Mouse (Mus musculus) skeletal muscle tissue, adult 2 months (tissue): ENCODE results near the gene Hao1.

Experiments
- DNase-seq: peaks from one replicate; pipeline ENCODE4 v3.0.0-alpha.2; 2012; ENCODE audit warnings: low read depth, low spot score

The Hao1 gene

GRCm38 (mm10) chr2:134554221-134554727, at the start of gene Hao1:
TSS of gene Hao1 (minus strand) at chr2:134554368.
- no peak for DNase-seq

- DNase-seq = no peak
Observed at GRCm38 (mm10) chr2:134591081-134591694, 37.0 kb upstream of the Hao1 start.

- DNase-seq = no peak
Observed at GRCm38 (mm10) chr2:134585243-134585642, 31.1 kb upstream of the Hao1 start.

- DNase-seq = no peak
Observed at GRCm38 (mm10) chr2:134559422-134559821, 5.3 kb upstream of the Hao1 start.

- DNase-seq = no peak
Observed at GRCm38 (mm10) chr2:134552358-134552757, 1.8 kb downstream of the Hao1 start.

GRCm38 (mm10) chr2:134549770-134550169, 4.4 kb downstream of the Hao1 start:
- DNase-seq = peak; percentile 5

GRCm38 (mm10) chr2:134545116-134545515, 9.1 kb downstream of the Hao1 start:
- DNase-seq = no peak

GRCm38 (mm10) chr2:134544321-134545065, 9.7 kb downstream of the Hao1 start:
- no peak for DNase-seq

- DNase-seq = no peak
Observed at GRCm38 (mm10) chr2:134543501-134543900, 10.7 kb downstream of the Hao1 start.

GRCm38 (mm10) chr2:134541019-134541418, 13.1 kb downstream of the Hao1 start:
- DNase-seq = no peak

- no peak for DNase-seq
Observed at GRCm38 (mm10) chr2:134538451-134538850, 15.7 kb downstream of the Hao1 start.

GRCm38 (mm10) chr2:134528122-134528810, 25.9 kb downstream of the Hao1 start:
- DNase-seq = no peak

- DNase-seq = no peak
Observed at GRCm38 (mm10) chr2:134527419-134528114, 26.6 kb downstream of the Hao1 start.

GRCm38 (mm10) chr2:134518042-134518441, 36.1 kb downstream of the Hao1 start:
- DNase-seq = no peak

- DNase-seq = no peak
Observed at GRCm38 (mm10) chr2:134499777-134500176, 54.4 kb downstream of the Hao1 start.

- DNase-seq = no peak
Observed at GRCm38 (mm10) chr2:134498450-134498849, 55.7 kb downstream of the Hao1 start.

GRCm38 (mm10) chr2:134488671-134489070, 65.5 kb downstream of the Hao1 start:
- DNase-seq = no peak

- DNase-seq = no peak
Observed at GRCm38 (mm10) chr2:134486055-134486834, 67.9 kb downstream of the Hao1 start.

- no peak for DNase-seq
Observed at GRCm38 (mm10) chr2:134482683-134483082, 71.5 kb downstream of the Hao1 start.

GRCm38 (mm10) chr2:134481759-134482158, 72.4 kb downstream of the Hao1 start:
- DNase-seq = peak; percentile 41

GRCm38 (mm10) chr2:134481174-134481573, 73.0 kb downstream of the Hao1 start:
- DNase-seq = peak; percentile 3
